Mouse (Mus musculus) heart, adult 8-10 months (tissue): ENCODE measurements around the gene Lemd1. TPM values are rescaled to one million over a fixed set of nuclear protein-coding genes. Genes with fewer than 3 reads are reported as not detected.
"Not testable (repeated sequence)": the region's sequence is repeated elsewhere in the genome, so short reads cannot be mapped to it uniquely, and the experiment has no call there.

ENCODE experiments used
- DNase-seq: peaks from one replicate; pipeline ENCODE4 v3.0.0; 2022; ENCODE audit warnings: low spot score
- total RNA-seq, 4 experiments: library from RNA; stranded (reverse); gene quantifications; 2 replicates each; pipeline ENCODE4 v1.2.4; 2022

Gene Lemd1
- not detected for total RNA-seq

GRCm38 (mm10) chr1:132191093-132191785 is at the start of gene Lemd1, which contains the start of gene AC124108.1:
TSS of gene Lemd1 (plus strand) at chr1:132191431.
TSS of gene AC124108.1 (plus strand) at chr1:132191457.
- DNase-seq, result no peak

GRCm38 (mm10) chr1:132141753-132142152 is 49.5 kb upstream of the Lemd1 start:
- no peak for DNase-seq

GRCm38 (mm10) chr1:132143079-132143478 is 48.2 kb upstream of the Lemd1 start:
- DNase-seq, result no peak

GRCm38 (mm10) chr1:132143730-132144129 is 47.5 kb upstream of the Lemd1 start:
- no peak for DNase-seq

- no peak for DNase-seq
These were observed 47.0 kb upstream of the Lemd1 start for GRCm38 (mm10) chr1:132144223-132144622.

GRCm38 (mm10) chr1:132144837-132145236 is 46.4 kb upstream of the Lemd1 start:
- DNase-seq, result no peak

DNA sequence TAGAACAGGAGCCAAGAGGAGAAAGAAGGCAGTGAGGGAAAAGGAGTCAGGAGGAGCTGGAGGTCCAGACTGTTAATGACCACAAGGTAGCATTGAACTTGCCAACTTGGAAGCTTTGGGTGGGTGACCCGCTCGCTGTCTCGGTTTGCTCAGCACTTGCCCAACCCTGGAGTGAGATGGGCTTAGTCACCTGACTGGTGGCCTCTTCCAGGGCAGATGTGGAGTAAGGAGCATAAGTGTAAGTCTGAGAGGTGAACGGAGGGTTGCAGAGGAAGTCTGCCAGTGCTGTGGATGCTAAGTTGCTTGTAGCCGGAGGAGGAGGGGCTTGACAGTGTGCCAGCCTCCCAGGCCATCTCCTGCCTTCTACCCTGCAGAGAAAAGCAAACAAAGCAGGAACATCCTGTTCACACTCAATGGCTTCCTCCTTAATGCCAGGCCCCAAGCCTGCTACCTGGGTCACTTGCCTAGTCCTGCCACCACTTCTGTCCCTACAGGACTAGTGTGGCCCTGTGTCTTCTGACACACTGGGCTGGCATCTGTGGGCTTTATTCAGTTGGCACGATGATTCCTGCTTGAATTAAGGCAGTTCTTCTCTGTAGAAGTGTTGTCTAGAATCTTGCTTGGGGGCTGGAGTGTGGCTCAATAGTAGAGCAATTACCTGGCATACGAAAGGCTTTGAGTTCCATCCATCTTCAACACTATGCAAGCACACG is 45.1 kb upstream of the Lemd1 start:
- no peak for DNase-seq

DNA sequence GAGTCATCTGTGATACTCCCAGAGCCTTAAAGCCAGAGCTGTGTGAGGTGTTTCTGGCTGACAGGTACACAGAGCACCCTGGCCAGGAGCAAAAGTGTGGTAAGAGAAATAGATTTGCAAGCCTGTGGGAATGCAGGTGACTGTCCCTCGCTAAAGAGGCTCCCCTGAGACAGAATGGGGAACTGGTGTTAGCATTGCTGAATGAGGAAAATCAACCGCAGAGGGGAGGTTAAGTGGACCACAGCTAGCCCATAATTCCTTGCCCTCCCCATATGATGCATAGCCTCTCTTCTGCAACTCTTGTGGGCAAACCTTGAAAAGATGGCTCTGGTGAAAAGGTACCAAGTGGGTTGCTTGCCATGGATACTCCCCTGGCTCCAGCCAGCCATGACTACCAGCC is 41.8 kb upstream of the Lemd1 start:
- DNase-seq, result no peak

GRCm38 (mm10) chr1:132150171-132150570 is 41.1 kb upstream of the Lemd1 start:
- DNase-seq, result no peak

- DNase-seq, result no peak
These were observed 40.2 kb upstream of the Lemd1 start for GRCm38 (mm10) chr1:132150817-132151601.

GRCm38 (mm10) chr1:132151908-132152307 is 39.3 kb upstream of the Lemd1 start:
- no peak for DNase-seq

GRCm38 (mm10) chr1:132153086-132153690 is 38.0 kb upstream of the Lemd1 start:
- no peak for DNase-seq

DNA sequence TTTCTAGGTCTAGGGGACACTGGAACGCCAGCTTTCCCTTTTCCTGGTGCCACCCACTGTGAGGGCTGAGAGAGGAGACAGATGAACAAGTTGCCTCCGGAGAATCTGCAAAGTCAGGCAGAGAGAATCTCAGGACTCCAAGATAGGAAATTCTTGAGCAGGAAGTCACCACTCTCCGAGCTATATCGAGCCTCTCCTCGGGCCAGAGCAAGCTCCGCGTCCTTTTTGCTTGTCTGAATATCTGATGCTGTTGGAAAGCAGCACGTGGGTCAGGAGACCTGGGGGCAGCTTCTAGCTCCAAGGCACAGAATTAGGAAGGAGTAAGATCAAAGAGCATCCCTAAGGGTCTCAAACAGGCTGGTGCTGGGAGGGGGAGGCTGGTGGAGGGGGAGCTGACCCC is 37.5 kb upstream of the Lemd1 start:
- no peak for DNase-seq

DNA sequence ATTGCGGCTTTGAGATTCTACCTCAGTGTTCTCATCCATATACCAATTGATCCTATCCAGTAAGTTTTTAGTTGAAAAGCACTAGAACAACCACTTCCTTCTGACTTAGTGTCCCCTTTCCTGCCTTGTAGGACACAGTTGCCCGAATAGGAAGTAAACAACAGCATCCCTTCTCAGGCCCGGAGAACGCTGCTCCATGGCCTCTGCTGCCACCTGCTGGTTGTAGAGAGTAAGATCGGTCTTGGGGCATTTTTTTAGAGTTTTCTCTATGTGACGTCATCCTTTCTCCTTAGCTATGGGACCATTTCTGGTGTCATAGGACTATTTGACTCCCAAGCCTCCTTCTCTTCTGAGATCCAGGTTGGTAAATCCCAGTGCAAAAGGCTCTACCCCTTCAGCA is 35.5 kb upstream of the Lemd1 start:
- peak; percentile 80 for DNase-seq

- peak; percentile 76 for DNase-seq
These were observed 34.0 kb upstream of the Lemd1 start for GRCm38 (mm10) chr1:132157016-132157781.

- DNase-seq, result no peak
These were observed 33.4 kb upstream of the Lemd1 start for GRCm38 (mm10) chr1:132157808-132158207.

DNA sequence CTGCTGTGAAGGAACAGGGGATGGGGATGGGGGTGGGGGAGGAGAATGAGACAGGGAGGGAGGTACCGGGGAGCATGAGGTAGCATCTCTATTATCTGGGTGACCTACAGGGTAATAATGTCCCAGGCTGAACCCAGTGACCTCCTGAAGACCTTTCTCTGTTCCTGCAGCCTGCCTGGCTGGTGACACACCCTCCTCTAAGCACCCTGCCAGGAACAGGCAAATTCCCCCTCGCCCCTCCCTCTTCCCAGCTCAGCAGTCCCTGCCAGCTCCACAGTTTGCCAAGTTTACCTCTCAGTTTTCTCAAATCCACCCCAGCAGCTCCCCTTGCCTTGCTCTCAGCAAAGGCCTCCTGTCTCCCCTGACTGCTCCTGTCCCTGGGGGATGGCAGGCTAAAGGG is 32.5 kb upstream of the Lemd1 start:
- DNase-seq, result no peak

DNA sequence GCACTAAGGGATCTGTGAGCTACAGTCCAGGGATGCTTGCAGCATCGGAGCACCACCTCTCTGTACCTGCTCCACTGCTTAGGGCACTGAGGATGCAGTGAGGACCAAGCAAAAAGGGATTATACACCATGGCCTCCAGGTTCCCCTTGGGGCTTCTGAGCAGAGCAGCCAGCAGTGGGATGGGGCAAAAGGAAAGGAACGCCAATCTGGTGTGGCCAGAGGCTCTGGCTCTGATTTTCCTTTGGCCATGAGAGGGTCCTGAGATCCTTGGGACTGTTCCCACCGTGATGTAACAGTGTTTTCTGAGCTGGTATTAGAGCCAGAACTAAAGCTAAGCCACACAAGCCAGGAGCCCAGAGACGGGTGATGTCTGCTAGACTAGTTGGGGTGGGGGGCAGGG is 31.6 kb upstream of the Lemd1 start:
- no peak for DNase-seq

DNA sequence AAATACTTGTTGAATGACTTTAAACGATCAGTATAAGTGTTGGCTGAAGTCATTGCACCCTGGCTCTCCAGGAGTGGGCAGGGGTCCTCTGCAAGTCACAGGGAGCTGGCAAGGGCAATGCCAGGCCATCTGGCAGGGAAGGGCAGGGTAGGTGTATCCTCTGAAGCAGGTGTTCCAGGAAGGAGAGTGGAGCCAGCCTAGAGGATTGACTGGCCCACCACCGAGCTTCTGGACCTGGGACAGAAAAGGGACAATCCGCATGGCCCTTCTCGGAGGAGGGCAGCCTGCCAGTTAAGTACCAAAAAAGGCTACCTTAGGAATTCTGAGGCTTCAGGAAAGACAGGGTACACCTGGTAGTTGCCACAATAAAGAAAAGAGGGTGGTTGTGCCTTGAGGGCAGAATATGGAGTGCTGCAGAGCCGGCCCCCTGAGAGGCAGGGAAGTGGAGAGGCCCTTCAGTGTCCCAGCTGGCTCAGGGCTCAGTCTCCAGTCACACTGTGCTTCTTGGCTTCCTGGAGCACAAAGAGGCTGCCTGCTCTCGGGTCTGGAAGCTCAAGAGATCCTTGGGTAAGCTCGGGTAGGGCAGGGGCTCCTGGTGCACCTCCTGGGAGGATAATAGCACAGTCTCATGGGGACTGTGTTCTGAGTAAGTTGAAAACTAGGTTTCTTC is 29.9 kb upstream of the Lemd1 start:
- no peak for DNase-seq

DNA sequence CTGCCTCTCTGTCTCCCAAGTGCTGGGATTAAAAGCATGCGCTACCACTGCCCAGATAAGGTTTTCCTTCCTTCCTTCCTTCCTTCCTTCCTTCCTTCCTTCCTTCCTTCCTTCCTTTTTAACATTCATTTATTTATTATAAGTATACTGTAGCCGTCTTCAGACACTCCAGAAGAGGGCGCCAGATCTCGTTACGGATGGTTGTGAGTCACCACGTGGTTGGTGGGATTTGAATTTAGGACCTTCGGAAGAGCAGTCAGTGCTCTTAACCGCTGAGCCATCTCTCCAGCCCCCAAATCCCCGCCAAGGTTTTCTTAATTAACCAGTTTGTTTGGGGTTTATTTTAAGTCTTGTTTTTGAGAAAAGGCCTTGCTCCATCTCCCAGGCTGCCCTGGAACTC is 28.6 kb upstream of the Lemd1 start:
- DNase-seq, result not testable (repeated sequence)
